Mouse (Mus musculus): ENCODE results near the gene Olfr1051.
"Not testable (repeated sequence)": the region's sequence is repeated elsewhere in the genome, so short reads cannot be mapped to it uniquely, and the experiment has no call there.

The Olfr1051 gene

GRCm38 (mm10) chr2:86278988-86279387 lies at the start of gene Olfr1051:
TSS of gene Olfr1051 (minus strand) at chr2:86279088.
- not testable (repeated sequence) for DNase-seq (ENCODE audit: low spot score in 2 of 2)

- DNase-seq (ENCODE audit: low spot score in 2 of 2), result no peak
These were observed 36.3 kb upstream of the Olfr1051 start, which contains the start of gene Olfr1053 for GRCm38 (mm10) chr2:86315184-86315583. TSS of gene Olfr1053 (minus strand) at chr2:86315284.

- no peak for DNase-seq (ENCODE audit: low spot score in 2 of 2)
These were observed 13.3 kb upstream of the Olfr1051 start, which contains the start of gene Olfr1052 for GRCm38 (mm10) chr2:86292155-86292554. TSS of gene Olfr1052 (plus strand) at chr2:86292455.

- not testable (repeated sequence) for DNase-seq (ENCODE audit: low spot score in 2 of 2)
These were observed 20.7 kb downstream of the Olfr1051 start, which contains the start of gene Olfr1049 for GRCm38 (mm10) chr2:86258228-86258627. TSS of gene Olfr1049 (minus strand) at chr2:86258328.

- DNase-seq (ENCODE audit: low spot score in 2 of 2), result no peak
These were observed 38.7 kb downstream of the Olfr1051 start, which contains the start of gene Olfr1048 for GRCm38 (mm10) chr2:86240189-86240588. TSS of gene Olfr1048 (minus strand) at chr2:86240289.

GRCm38 (mm10) chr2:86231301-86231700 lies 47.6 kb downstream of the Olfr1051 start, which contains the start of gene Olfr1047:
TSS of gene Olfr1047 (minus strand) at chr2:86231401.
- no peak for DNase-seq (ENCODE audit: low spot score in 2 of 2)
